Mouse (Mus musculus) lung, postnatal 0 days (tissue): Measurements from ENCODE around the gene Gtf2i.

ENCODE experiments used
- CTCF ChIP-seq: IDR thresholded peaks from 2 replicates; pipeline ENCODE4 v1.5.1; 2016; ENCODE audit warnings: antibody characterized with exemption, mild to moderate bottlenecking
- EP300 ChIP-seq: IDR thresholded peaks from 2 replicates; pipeline ENCODE4 v1.6.1; 2016; ENCODE audit warnings: antibody characterized with exemption, mild to moderate bottlenecking, control low read depth

- TF ChIP-seq CTCF (no peak), EP300 (no peak)
Observed at GRCm38 (mm10) chr5:134275021-134275420, 39.5 kb downstream of the Gtf2i start.
